Mouse (Mus musculus): ENCODE data around the gene Vav3.
A peak's percentile ranks its signal among the peaks of the same experiment; 100 is the strongest.

The Vav3 gene

GRCm38 (mm10) chr3:109340274-109341070, at the start of gene Vav3:
Gene Vav3 (plus strand): TSS chr3:109340653.
- peak; percentile 58 for DNase-seq (ENCODE audit: low read depth, low spot score)

- no peak for DNase-seq (ENCODE audit: low read depth, low spot score)
Observed at GRCm38 (mm10) chr3:109298857-109299256, 41.6 kb upstream of the Vav3 start.

GRCm38 (mm10) chr3:109299303-109300074, 41.0 kb upstream of the Vav3 start:
- DNase-seq (ENCODE audit: low read depth, low spot score) = no peak

- DNase-seq (ENCODE audit: low read depth, low spot score) = no peak
Observed at GRCm38 (mm10) chr3:109302059-109302458, 38.4 kb upstream of the Vav3 start.

GRCm38 (mm10) chr3:109307406-109307805, 33.0 kb upstream of the Vav3 start:
- DNase-seq (ENCODE audit: low read depth, low spot score) = no peak

- no peak for DNase-seq (ENCODE audit: low read depth, low spot score)
Observed at GRCm38 (mm10) chr3:109308468-109308867, 32.0 kb upstream of the Vav3 start.

- peak; percentile 23 for DNase-seq (ENCODE audit: low read depth, low spot score)
Observed at GRCm38 (mm10) chr3:109309317-109310265, 30.9 kb upstream of the Vav3 start.

- DNase-seq (ENCODE audit: low read depth, low spot score) = no peak
Observed at GRCm38 (mm10) chr3:109311172-109311824, 29.2 kb upstream of the Vav3 start.

- DNase-seq (ENCODE audit: low read depth, low spot score) = no peak
Observed at GRCm38 (mm10) chr3:109311875-109312274, 28.6 kb upstream of the Vav3 start.

GRCm38 (mm10) chr3:109313501-109313900, 27.0 kb upstream of the Vav3 start:
- DNase-seq (ENCODE audit: low read depth, low spot score) = no peak

- no peak for DNase-seq (ENCODE audit: low read depth, low spot score)
Observed at GRCm38 (mm10) chr3:109322225-109322624, 18.2 kb upstream of the Vav3 start.

GRCm38 (mm10) chr3:109323447-109324300, 16.8 kb upstream of the Vav3 start:
- DNase-seq (ENCODE audit: low read depth, low spot score) = no peak

- DNase-seq (ENCODE audit: low read depth, low spot score) = no peak
Observed at GRCm38 (mm10) chr3:109327128-109327527, 13.3 kb upstream of the Vav3 start.

GRCm38 (mm10) chr3:109332755-109333154, 7.7 kb upstream of the Vav3 start:
- DNase-seq (ENCODE audit: low read depth, low spot score) = no peak

- no peak for DNase-seq (ENCODE audit: low read depth, low spot score)
Observed at GRCm38 (mm10) chr3:109335470-109335869, 5.0 kb upstream of the Vav3 start.

- DNase-seq (ENCODE audit: low read depth, low spot score) = no peak
Observed at GRCm38 (mm10) chr3:109339290-109339689, 1.2 kb upstream of the Vav3 start.

- peak; percentile 64 for DNase-seq (ENCODE audit: low read depth, low spot score)
Observed at GRCm38 (mm10) chr3:109339941-109340273, 546 bp upstream of the Vav3 start.

GRCm38 (mm10) chr3:109341071-109341480, 623 bp downstream of the Vav3 start:
- peak; percentile 17 for DNase-seq (ENCODE audit: low read depth, low spot score)

GRCm38 (mm10) chr3:109341631-109342030, 1.2 kb downstream of the Vav3 start:
- DNase-seq (ENCODE audit: low read depth, low spot score) = peak; percentile 32

- DNase-seq (ENCODE audit: low read depth, low spot score) = no peak
Observed at GRCm38 (mm10) chr3:109351956-109352684, 11.7 kb downstream of the Vav3 start.

Measured in forelimb bud, embryonic 11.5 days (tissue).